Comparison of ENCODE assay signal across 22 mouse cellular contexts in the genomic region with DNA sequence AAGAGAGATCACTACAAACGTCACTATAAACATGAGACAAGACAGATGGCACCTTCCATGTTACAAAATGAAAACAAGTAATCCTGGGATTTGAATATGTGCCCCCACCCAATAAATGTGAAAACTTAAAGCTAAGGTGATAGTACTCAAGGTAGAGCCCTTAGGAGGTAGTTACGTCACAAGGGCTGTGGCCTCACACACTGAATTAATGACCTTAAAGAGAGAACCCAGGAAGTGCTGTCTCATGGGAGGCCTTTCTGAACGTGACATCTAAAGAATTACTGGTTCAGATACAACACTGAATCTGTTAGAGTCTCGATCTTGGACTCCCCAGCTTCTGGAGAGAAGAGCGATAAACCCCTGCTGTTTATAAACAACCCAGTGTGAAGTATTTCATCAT. TPM values are rescaled to one million over a fixed set of nuclear protein-coding genes. Genes with fewer than 3 reads are reported as not detected.
A peak's percentile ranks its signal among the peaks of the same experiment; 100 is the strongest.
DNase-seq lines count a peak whose midpoint lies in the region; ATAC-seq and TF ChIP-seq lines count a peak whose summit lies in the region.
"Had no signal": no experiment of that assay in that cellular context is flagged by ENCODE, and none has a peak within 500 bp of the region (broad histone marks: within the 10 kb centered on the region; RNA-seq: fewer than 3 reads in every experiment).

No protein-coding gene starts in this region.

- no peak for TF ChIP-seq POLR2A in liver, adult 2 months (IDR thresholded peaks at IDR 0.05; ENCODE audit: extremely low read depth, insufficient read depth, low read length)

- peaks cover 40% of the 10 kb centered on the region for H3K79me2 ChIP-seq in liver, adult 2 months (ENCODE audit: control insufficient read depth, insufficient read depth, low read length)

- peak overlapping the region; percentile 44; the same call in 1 of the 2 replicates for H3K27ac ChIP-seq in liver, adult 2 months (replicated peaks; ENCODE audit: insufficient read depth, low read depth, low read length)

- H3K27me3 ChIP-seq in liver, adult 2 months (ENCODE audit: control insufficient read depth, insufficient read depth, low read length), result no peaks in the 10 kb centered on the region
- H3K27me3 ChIP-seq: CH12.LX, Patski had no signal

- DNase-seq in liver, adult 2 months (ENCODE audit: extremely low read depth, low read depth, low spot score), result peak; percentile 52
- DNase-seq in liver, result no peak
- no peak for DNase-seq in heart, adult 18-20 months
- no peak for DNase-seq in B cell, adult 2 months
- DNase-seq: adrenal gland, adult 2 months; adrenal gland, adult 8-10 months; adrenal gland, postnatal 10 days; adrenal gland, postnatal 14 days; adrenal gland, postnatal 25 days; adrenal gland, postnatal 36 days; cerebellum, adult 11 months; cerebellum, adult 11-12 months; cerebellum, adult 18-20 months; cerebellum, adult 2 months had no signal

- TF ChIP-seq CTCF in liver, adult 2 months (IDR thresholded peaks at IDR 0.05; ENCODE audit: low read depth, low read length), result no peak

- no peak overlapping the region for H3K4me3 ChIP-seq in liver, adult 2 months (ENCODE audit: insufficient read depth, low read depth, low read length)

- H3K4me1 ChIP-seq in liver, adult 2 months (ENCODE audit: control insufficient read depth, insufficient read depth, low read length), result peaks cover 14% of the 10 kb centered on the region; the same call in 1 of the 2 replicates

- 41% methylated on average over 5 of the region's 5 CpGs for WGBS in liver, adult 2 months

- H3K9ac ChIP-seq in liver, adult 2 months (ENCODE audit: low read depth, low read length), result no peak overlapping the region

- peak; percentile 63 for ATAC-seq in megakaryocyte, adult 5-6 weeks (ENCODE audit: poor library complexity, severe bottlenecking)
- ATAC-seq in neutrophil, adult 5-6 weeks (ENCODE audit: extremely low read depth, insufficient number of reproducible peaks, low FRiP score, poor library complexity, severe bottlenecking), result 0 out of 2 replicates have a peak, but pooled peaks have one; percentile 16
- ATAC-seq: activated CD4-positive, CD25-positive, alpha-beta regulatory T cell, adult 4 months; CD4-positive, CD25-positive, alpha-beta regulatory T cell, adult 4 months; Patski had no signal

- no peaks in the 10 kb centered on the region for H3K36me3 ChIP-seq in liver, adult 2 months (ENCODE audit: control insufficient read depth, insufficient read depth, low read length)
- H3K36me3 ChIP-seq: G1E had no signal

RNA-seq across cellular contexts. Expression of a gene that starts 6.2 kb away (rescaled TPM):
- total RNA-seq in liver, adult 2 months (2014; rRNA removed), result 24.3 and 26.7 TPM in 2 replicates
- 12.9 and 15.8 TPM in 2 replicates for polyA plus RNA-seq in liver, adult 2 months (2012; rRNA removed)
- 14.0 and 14.4 TPM in 2 replicates for total RNA-seq in megakaryocyte, adult 5-6 weeks (2015)
- total RNA-seq in megakaryocyte, adult 5-6 weeks (2017), result 6.8 and 7.3 TPM in 2 replicates
- total RNA-seq in neutrophil, adult 5-6 weeks (2017), result 3.6 and 4.4 TPM in 2 replicates
- 10 to 100 TPM; 31.8 to 32.2 TPM for total RNA-seq in heart, adult 18-20 months (2021)
- total RNA-seq: CH12.LX, MEL had no signal
- polyA plus RNA-seq: G1E had no signal
